Comparison of ENCODE assay signal across 8 mouse cellular contexts in the genomic region with DNA sequence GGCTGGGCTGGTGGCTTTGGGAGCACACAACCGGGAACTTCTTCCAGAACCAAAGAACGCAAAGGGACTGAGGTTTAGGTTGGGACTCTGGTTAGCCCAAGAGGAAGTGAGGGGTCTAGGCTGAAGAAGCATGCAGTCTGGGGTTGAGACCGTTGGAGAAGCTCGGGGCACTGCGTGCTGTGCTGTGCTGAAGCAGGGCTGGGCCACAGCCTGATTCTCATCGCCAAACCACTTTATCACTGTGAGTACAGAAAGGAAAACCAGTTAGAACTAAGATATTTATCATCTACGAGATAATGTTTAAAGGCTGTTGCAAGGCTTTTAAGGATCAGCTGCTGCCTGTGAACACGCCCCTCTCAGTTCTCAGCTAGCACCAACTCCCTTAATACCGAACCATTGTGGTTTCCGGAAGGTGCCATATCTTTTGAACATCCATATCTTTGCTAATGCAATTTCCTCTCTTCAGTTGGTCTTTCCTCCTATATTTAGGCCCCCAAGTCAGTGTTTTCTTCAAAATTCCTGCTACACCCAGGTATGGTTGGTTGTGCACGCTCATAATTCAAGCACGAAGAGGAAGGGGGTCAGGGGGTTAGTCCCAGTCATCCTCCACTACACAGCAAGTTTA. TPM values are rescaled to one million over a fixed set of nuclear protein-coding genes. Genes with fewer than 3 reads are reported as not detected.
DNase-seq lines count a peak whose midpoint lies in the region; ATAC-seq lines count a peak whose summit lies in the region.
"Had no signal": no experiment of that assay in that cellular context is flagged by ENCODE, and none has a peak within 500 bp of the region (broad histone marks: within the 10 kb centered on the region; RNA-seq: fewer than 3 reads in every experiment).

No protein-coding gene starts in this region.

- ATAC-seq in hematopoietic stem cell, adult 5-6 weeks (replicated peaks in 1 of 2; ENCODE audit: insufficient read depth in 1 of 2, low FRiP score in 2 of 2, low TSS enrichment in 1 of 2, low read depth in 1 of 2, poor library complexity in 2 of 2, severe bottlenecking in 2 of 2) = peak; percentile 55 to 61
- peak; percentile 35 for ATAC-seq in megakaryocyte progenitor cell, adult 5-6 weeks (replicated peaks; ENCODE audit: poor library complexity)

- peak; percentile 64 for DNase-seq in A20 (ENCODE audit: low read depth, low spot score)
- DNase-seq in CD4-positive, CD25-positive, alpha-beta regulatory T cell, adult 2 months (ENCODE audit: low read depth, low spot score) = peak; percentile 70
- no peak for DNase-seq in Muller cell, postnatal 12 days (ENCODE audit: inconsistent ontology term)
- no peak for DNase-seq in yolk sac, embryonic 10.5 days (ENCODE audit: low spot score)
- no peak for DNase-seq in spleen, adult 12 weeks (ENCODE audit: low spot score)
- DNase-seq: retina, postnatal 1 day had no signal

RNA-seq across cellular contexts. Expression of gene Grb2, which starts 4.4 kb away (rescaled TPM):
- 38.1 and 93.3 TPM in 2 replicates for total RNA-seq in hematopoietic stem cell, adult 5-6 weeks (2017)
- total RNA-seq in megakaryocyte progenitor cell, adult 5-6 weeks (2015) = 78.1 and 85.5 TPM in 2 replicates
- total RNA-seq in megakaryocyte progenitor cell, adult 5-6 weeks (2017) = 48.5 and 51.7 TPM in 2 replicates

RNA-seq across cellular contexts. Expression of gene Tmem94, which starts 52.4 kb away (rescaled TPM):
- total RNA-seq in hematopoietic stem cell, adult 5-6 weeks (2017) = 10.9 and 33.5 TPM in 2 replicates
- total RNA-seq in megakaryocyte progenitor cell, adult 5-6 weeks (2015) = 18.3 and 19.0 TPM in 2 replicates
- total RNA-seq in megakaryocyte progenitor cell, adult 5-6 weeks (2017) = 22.9 and 24.9 TPM in 2 replicates

Comparison
In these comparisons a context has a peak if more than half of its experiments do, and no peak if none do; other contexts are left out.
1. DNase-seq: peak in A20 (single experiment) and CD4-positive, CD25-positive, alpha-beta regulatory T cell, adult 2 months (single experiment); none in Muller cell, postnatal 12 days (single experiment), yolk sac, embryonic 10.5 days (single experiment) and spleen, adult 12 weeks (single experiment).